Mouse (Mus musculus) cortical plate, adult 2 months (tissue): Measurements from ENCODE around the gene Fam155a.

ENCODE experiments used
- CTCF ChIP-seq: fragments of 200-500 bp; IDR thresholded peaks from 2 replicates; pipeline ENCODE4 v1.5.1; 2011; ENCODE audit warnings: mild to moderate bottlenecking, control low read depth, low read length; ENCODE audit not compliant: insufficient read depth; ENCODE audit errors: extremely low read depth
- POLR2A ChIP-seq: fragments of 200-500 bp; IDR thresholded peaks from 2 replicates; pipeline ENCODE4 v1.6.1; 2011; ENCODE audit warnings: mild to moderate bottlenecking, low read length, control low read depth; ENCODE audit not compliant: insufficient read depth; ENCODE audit errors: extremely low read depth

GRCm38 (mm10) chr8:9776818-9777217 is 5.9 kb upstream of the Fam155a start:
- TF ChIP-seq CTCF: no peak
- no peak for TF ChIP-seq POLR2A
